Mouse (Mus musculus) spleen, adult 2 months (tissue): ENCODE results near the gene Rhbdd1.

ENCODE experiments used
- CTCF ChIP-seq: fragments of 200-500 bp; IDR thresholded peaks from 2 replicates; pipeline ENCODE4 v1.5.1; 2011; ENCODE audit warnings: mild to moderate bottlenecking, inconsistent platforms; ENCODE audit not compliant: insufficient read depth, insufficient read length, insufficient replicate concordance; ENCODE audit errors: extremely low read depth
- POLR2A ChIP-seq: fragments of 200-500 bp; IDR thresholded peaks from 2 replicates; pipeline ENCODE4 v1.6.1; 2011; ENCODE audit warnings: low read depth, low read length, inconsistent platforms

DNA sequence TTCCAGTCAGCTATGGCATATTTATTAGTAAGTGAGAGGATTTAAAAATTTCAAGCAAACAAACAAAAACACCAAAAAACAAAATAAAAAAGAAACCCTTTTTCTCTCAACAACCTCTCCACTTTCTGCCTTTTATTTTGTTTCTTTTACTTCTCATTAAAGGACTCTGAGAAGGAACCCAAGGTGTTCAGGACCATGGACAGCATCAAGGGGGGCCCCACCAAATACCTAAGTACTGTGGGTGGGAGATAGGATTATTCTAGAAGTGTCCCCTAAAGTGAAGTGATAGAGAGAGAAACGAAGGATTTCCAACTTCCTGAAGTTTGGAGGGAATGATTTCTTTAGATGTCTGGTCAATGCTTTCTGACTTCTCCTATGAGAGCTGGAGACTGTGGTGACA lies 17.7 kb upstream of the Rhbdd1 start:
- TF ChIP-seq CTCF (no peak), POLR2A (no peak)
